Mouse (Mus musculus) MEL (cell line): ENCODE measurements around the gene Hat1. TPM values are rescaled to one million over a fixed set of nuclear protein-coding genes. Genes with fewer than 3 reads are reported as not detected.

Experiments
- DNase-seq: peaks from one replicate; pipeline ENCODE4 v3.0.0; 2011; ENCODE audit warnings: low read depth, low spot score
- H3K27ac ChIP-seq: 2 replicates; pipeline ENCODE4 v1.5.1; 2012; ENCODE audit warnings: low read depth, mild to moderate bottlenecking, control low read depth, low read length, moderate library complexity; ENCODE audit not compliant: control insufficient read depth
- H3K27me3 ChIP-seq, 2 experiments: fragments of 150-350 bp in 1 of 2; sonication (generic) in 1 of 2; 2 replicates each; pipeline ENCODE4 v1.6.1; 2012; ENCODE audit warnings: low read length in 2 of 2, mild to moderate bottlenecking in 2 of 2, improper control_type of control experiment in 1 of 2, moderate library complexity in 1 of 2; ENCODE audit not compliant: insufficient read depth in 2 of 2, control insufficient read depth in 1 of 2
- H3K36me3 ChIP-seq, 2 experiments: 2 replicates each; pipeline ENCODE4 v1.6.1; 2012 to 2014; ENCODE audit warnings: low read length in 2 of 2, improper control_type of control experiment in 1 of 2, inconsistent platforms in 1 of 2, mild to moderate bottlenecking in 1 of 2; ENCODE audit not compliant: insufficient read depth in 2 of 2, control insufficient read depth in 1 of 2
- H3K4me1 ChIP-seq, 2 experiments: fragments of 150-350 bp in 1 of 2; sonication (generic) in 1 of 2; 2 replicates each; pipeline ENCODE4 v1.6.1; 2012; ENCODE audit warnings: low read length in 2 of 2, improper control_type of control experiment in 1 of 2, mild to moderate bottlenecking in 1 of 2; ENCODE audit not compliant: insufficient read depth in 2 of 2, control insufficient read depth in 1 of 2
- H3K4me3 ChIP-seq, 2 experiments: fragments of 150-350 bp in 1 of 2; sonication (generic) in 1 of 2; 2 replicates each; pipeline ENCODE4 v1.5.1; 2012; ENCODE audit warnings: low read depth in 2 of 2, low read length in 2 of 2, mild to moderate bottlenecking in 2 of 2, moderate library complexity in 2 of 2, control low read depth in 1 of 2, improper control_type of control experiment in 1 of 2; ENCODE audit not compliant: control insufficient read depth in 1 of 2, insufficient read depth in 1 of 2
- H3K79me2 ChIP-seq: 2 replicates; pipeline ENCODE4 v1.6.1; 2012; ENCODE audit warnings: mild to moderate bottlenecking, low read length, moderate library complexity; ENCODE audit not compliant: control insufficient read depth, poor library complexity, insufficient read depth
- H3K9ac ChIP-seq: 2 replicates; pipeline ENCODE4 v1.6.1; 2012; ENCODE audit warnings: low read depth, mild to moderate bottlenecking, control low read depth, low read length, moderate library complexity; ENCODE audit not compliant: control insufficient read depth, poor library complexity, severe bottlenecking
- H3K9me3 ChIP-seq: fragments of 150-350 bp; sonication (generic); replicated peaks from 2 replicates; pipeline ENCODE4 v1.6.1; 2012; ENCODE audit warnings: mild to moderate bottlenecking, low read length, improper control_type of control experiment, moderate library complexity; ENCODE audit not compliant: insufficient read depth
- BHLHE40 ChIP-seq: IDR thresholded peaks from 2 replicates; pipeline ENCODE4 v1.6.1; 2012; ENCODE audit warnings: low read depth, mild to moderate bottlenecking, inconsistent platforms, low read length, improper control_type of control experiment, borderline replicate concordance
- CTCF ChIP-seq, 3 experiments: IDR thresholded peaks in 2 of 3; conservative IDR thresholded peaks in 1 of 3; 2 replicates each; pipeline ENCODE4 v1.5.1; 2011 to 2012; ENCODE audit warnings: low read length in 3 of 3, low read depth in 2 of 3, mild to moderate bottlenecking in 2 of 3, improper control_type of control experiment in 1 of 3, inconsistent platforms in 1 of 3, mixed read lengths in 1 of 3, moderate library complexity in 1 of 3; ENCODE audit not compliant: control insufficient read depth in 1 of 3, insufficient read depth in 1 of 3, poor library complexity in 1 of 3, severe bottlenecking in 1 of 3
- E2F4 ChIP-seq: IDR thresholded peaks from 2 replicates; pipeline ENCODE4 v1.6.1; 2011; ENCODE audit warnings: low read depth, low read length, improper control_type of control experiment, borderline replicate concordance
- ELF1 ChIP-seq: IDR thresholded peaks from 2 replicates; pipeline ENCODE4 v1.6.1; 2014; ENCODE audit warnings: low read depth, mild to moderate bottlenecking, inconsistent platforms, low read length, improper control_type of control experiment, moderate library complexity
- ETS1 ChIP-seq: IDR thresholded peaks from 2 replicates; pipeline ENCODE4 v1.6.1; 2012; ENCODE audit warnings: low read depth, mild to moderate bottlenecking, inconsistent platforms, low read length, improper control_type of control experiment, moderate library complexity
- GATA1 ChIP-seq: IDR thresholded peaks from 2 replicates; pipeline ENCODE4 v1.6.1; 2011; ENCODE audit warnings: low read depth, low read length, improper control_type of control experiment
- KAT2A ChIP-seq: conservative IDR thresholded peaks from 2 replicates; pipeline ENCODE4 v1.6.1; 2012; ENCODE audit warnings: low read depth, low read length, improper control_type of control experiment, inconsistent platforms
- MXI1 ChIP-seq: IDR thresholded peaks from 2 replicates; pipeline ENCODE4 v1.6.1; 2011; ENCODE audit warnings: mild to moderate bottlenecking, low read depth, low read length, improper control_type of control experiment
- MYC ChIP-seq: IDR thresholded peaks from 2 replicates; pipeline ENCODE4 v1.6.1; 2011; ENCODE audit warnings: low read depth, mild to moderate bottlenecking, low read length, improper control_type of control experiment, moderate library complexity
- POLR2AphosphoS2 ChIP-seq: IDR thresholded peaks from 2 replicates; pipeline ENCODE4 v1.6.1; 2011; ENCODE audit warnings: low read length, improper control_type of control experiment
- RAD21 ChIP-seq: IDR thresholded peaks from 2 replicates; pipeline ENCODE4 v1.6.1; 2011; ENCODE audit warnings: mild to moderate bottlenecking, low read depth, low read length, improper control_type of control experiment
- SMC3 ChIP-seq: IDR thresholded peaks from 2 replicates; pipeline ENCODE4 v1.6.1; 2011; ENCODE audit warnings: low read depth, low read length, improper control_type of control experiment
- TCF12 ChIP-seq: IDR thresholded peaks from 2 replicates; pipeline ENCODE4 v1.6.1; 2014; ENCODE audit warnings: low read depth, mild to moderate bottlenecking, inconsistent platforms, low read length, improper control_type of control experiment, moderate library complexity
- USF1 ChIP-seq: IDR thresholded peaks from 2 replicates; pipeline ENCODE4 v1.6.1; 2014; ENCODE audit warnings: low read depth, mild to moderate bottlenecking, inconsistent platforms, low read length, improper control_type of control experiment, moderate library complexity
- USF2 ChIP-seq, 2 experiments: IDR thresholded peaks; 2 replicates each; pipeline ENCODE4 v1.6.1; 2011 to 2012; ENCODE audit warnings: improper control_type of control experiment in 2 of 2, low read length in 2 of 2, borderline replicate concordance in 1 of 2, inconsistent platforms in 1 of 2, low read depth in 1 of 2, mild to moderate bottlenecking in 1 of 2; ENCODE audit not compliant: insufficient read depth in 1 of 2
- ZKSCAN1 ChIP-seq: IDR thresholded peaks from 2 replicates; pipeline ENCODE4 v1.6.1; 2012; ENCODE audit warnings: low read depth, mild to moderate bottlenecking, inconsistent platforms, low read length, improper control_type of control experiment, moderate library complexity
- ZMIZ1 ChIP-seq: IDR thresholded peaks from 2 replicates; pipeline ENCODE4 v1.6.1; 2012; ENCODE audit warnings: low read depth, mild to moderate bottlenecking, inconsistent platforms, low read length, improper control_type of control experiment, moderate library complexity
- ZNF384 ChIP-seq: IDR thresholded peaks from 2 replicates; pipeline ENCODE4 v1.6.1; 2012; ENCODE audit warnings: low read depth, mild to moderate bottlenecking, inconsistent platforms, low read length, improper control_type of control experiment
- polyA plus RNA-seq, 2 experiments: library from polyadenylated mRNA; stranded (reverse) in 1 of 2; unstranded in 1 of 2; fragments of >175 nt in 1 of 2; fragments of >200 nt in 1 of 2; gene quantifications; 2 replicates each; pipeline versions ENCODE4 v1.2.1 to v1.2.4; 2012; ENCODE audit warnings: low replicate concordance in 2 of 2, low read depth in 1 of 2; ENCODE audit not compliant: insufficient read length in 2 of 2, insufficient read depth in 1 of 2, missing spikeins in 1 of 2
- total RNA-seq: library from RNA; depleted of rRNA; stranded (reverse); fragments of 300-350 nt; gene quantifications from 2 replicates; pipeline ENCODE4 v1.2.3, GENCODE M21; 2012

Hat1 gene
- total and polyA plus RNA-seq, 3 experiments, result 167 TPM; not detected in 1

GRCm38 (mm10) chr2:71389864-71390263 lies 1.1 kb downstream of the Hat1 start:
- peaks cover 27% of the 10 kb centered on the region for H3K79me2 ChIP-seq
- H3K4me3 ChIP-seq, result peak overlapping the region; percentile 84 to 93
- H3K27me3 ChIP-seq, result no peaks in the 10 kb centered on the region
- DNase-seq, result peak; percentile 74
- peak overlapping the region; percentile 78 for H3K27ac ChIP-seq
- H3K9ac ChIP-seq, result peak overlapping the region; percentile 94
- H3K4me1 ChIP-seq, result peaks cover 3 to 5% of the 10 kb centered on the region in 2 experiments
- TF ChIP-seq ELF1 (no peak), SMC3 (no peak; the same call in 1 of the 2 replicates), USF1 (no peak), GATA1 (no peak), CTCF (IDR thresholded peaks at IDR 0.05 in 2 of 3, conservative IDR thresholded peaks at IDR 0.05 in 1 of 3; ENCODE audit: control insufficient read depth in 1 of 3, insufficient read depth in 1 of 3, low read depth in 2 of 3, low read length in 3 of 3, poor library complexity in 1 of 3, severe bottlenecking in 1 of 3) (no peak), MYC (0 out of 2 replicates have a peak, but pooled peaks have one; percentile 46), BHLHE40 (no peak), RAD21 (no peak), E2F4 (0 out of 2 replicates have a peak, but pooled peaks have one; percentile 24), KAT2A (no peak), TCF12 (no peak), ZMIZ1 (no peak), MXI1 (no peak; the same call in 1 of the 2 replicates), ETS1 (peak; percentile 48; the same call in 1 of the 2 replicates), USF2 (IDR thresholded peaks at IDR 0.05; ENCODE audit: borderline replicate concordance in 1 of 2, insufficient read depth in 1 of 2, low read depth in 1 of 2, low read length in 2 of 2) (no peak), POLR2AphosphoS2 (no peak)
- TF ChIP-seq, all 39 proteins: peak for 3
- peaks cover 15 to 27% of the 10 kb centered on the region in 2 experiments for H3K36me3 ChIP-seq
- H3K9me3 ChIP-seq, result no peaks in the 10 kb centered on the region

GRCm38 (mm10) chr2:71405613-71406012 lies 16.9 kb downstream of the Hat1 start:
- no peak for TF ChIP-seq ZKSCAN1
- TF ChIP-seq ZNF384, result 0 out of 2 replicates have a peak, but pooled peaks have one; percentile 13
- no peak for TF ChIP-seq KAT2A
- TF ChIP-seq USF1, result peak; percentile 30; the same call in 1 of the 2 replicates
- DNase-seq, result no peak

More at GRCm38 (mm10) chr2:71405613-71406012, 16.9 kb downstream of the Hat1 start:
- Histone ChIP-seq H3K27me3 (no peaks in the 10 kb centered on the region), H3K9me3 (no peaks in the 10 kb centered on the region), H3K4me3 (peak overlapping the region in 1 of 2 experiments; percentile 38; a peak in 1 of 4 replicates), H3K9ac (peak overlapping the region; percentile 3; the same call in 1 of the 2 replicates), H3K4me1 (peaks cover 2 to 5% of the 10 kb centered on the region in 2 experiments; a peak in 2 of 4 replicates), H3K27ac (no peak overlapping the region), H3K36me3 (peaks cover 24 to 27% of the 10 kb centered on the region in 2 experiments), H3K79me2 (peaks cover 5% of the 10 kb centered on the region)
